Mouse (Mus musculus) liver, adult 2 months (tissue): ENCODE measurements at regions not wholly inside any gene's neighbourhood (a gene's known extent, or its start where the extent isn't known, plus 50 kb on each side); places are given as distances from the start of the nearest gene placed in this dataset.

Source experiments
- DNase-seq: peaks from one replicate; pipeline ENCODE4 v3.0.0-alpha.2; 2011; ENCODE audit warnings: low read depth, low spot score; ENCODE audit errors: extremely low read depth
- H3K27ac ChIP-seq: fragments of 200-500 bp; replicated peaks from 2 replicates; pipeline ENCODE4 v1.5.1; 2012; ENCODE audit warnings: low read depth, mild to moderate bottlenecking, control low read depth, inconsistent platforms, low read length; ENCODE audit not compliant: insufficient read depth
- H3K27me3 ChIP-seq: fragments of 200-500 bp; 2 replicates; pipeline ENCODE4 v1.6.1; 2012; ENCODE audit warnings: mild to moderate bottlenecking, moderate library complexity, low read length, inconsistent platforms; ENCODE audit not compliant: control insufficient read depth, insufficient read depth
- H3K36me3 ChIP-seq: fragments of 200-500 bp; 2 replicates; pipeline ENCODE4 v1.6.1; 2012; ENCODE audit warnings: low read length, inconsistent platforms; ENCODE audit not compliant: control insufficient read depth, insufficient read depth
- H3K4me1 ChIP-seq: fragments of 200-500 bp; 2 replicates; pipeline ENCODE4 v1.6.1; 2011; ENCODE audit warnings: low read length; ENCODE audit not compliant: control insufficient read depth, insufficient read depth
- H3K4me3 ChIP-seq: fragments of 200-500 bp; 2 replicates; pipeline ENCODE4 v1.5.1; 2011; ENCODE audit warnings: low read depth, mild to moderate bottlenecking, control low read depth, low read length, moderate library complexity; ENCODE audit not compliant: insufficient read depth
- H3K79me2 ChIP-seq: fragments of 200-500 bp; 2 replicates; pipeline ENCODE4 v1.6.1; 2012; ENCODE audit warnings: inconsistent platforms, mild to moderate bottlenecking, low read length, moderate library complexity; ENCODE audit not compliant: control insufficient read depth, insufficient read depth
- H3K9ac ChIP-seq: fragments of 200-500 bp; 2 replicates; pipeline ENCODE4 v1.6.1; 2012; ENCODE audit warnings: low read depth, mild to moderate bottlenecking, control low read depth, inconsistent platforms, low read length
- CTCF ChIP-seq: fragments of 200-500 bp; IDR thresholded peaks from 2 replicates; pipeline ENCODE4 v1.5.1; 2011; ENCODE audit warnings: low read depth, low read length, control low read depth
- POLR2A ChIP-seq: fragments of 200-500 bp; IDR thresholded peaks from 2 replicates; pipeline ENCODE4 v1.6.1; 2011; ENCODE audit warnings: low read length, control low read depth; ENCODE audit not compliant: insufficient read depth; ENCODE audit errors: extremely low read depth
- WGBS: fragments of 180-500 bp; shearing (Covaris S2); methylation state at CpG from one replicate; pipeline ENCODE4 v1.1.7; 2018; 5-methylcytosine and 5-hydroxymethylcytosine counted together

GRCm38 (mm10) chr13:69182478-69182877 lies 183.1 kb upstream of the Adcy2 start:
- DNase-seq, result no peak
- Histone ChIP-seq H3K9ac (no peak overlapping the region), H3K4me3 (no peak overlapping the region), H3K79me2 (no peaks in the 10 kb centered on the region), H3K36me3 (no peaks in the 10 kb centered on the region), H3K27me3 (no peaks in the 10 kb centered on the region), H3K27ac (no peak overlapping the region), H3K4me1 (no peaks in the 10 kb centered on the region)
- TF ChIP-seq POLR2A (no peak), CTCF (no peak)
- WGBS, result 81% methylated on average over 3 of the region's 3 CpGs

- no peaks in the 10 kb centered on the region for H3K27me3 ChIP-seq
- no peak for DNase-seq
- 63% methylated on average over 3 of the region's 3 CpGs for WGBS
- H3K36me3 ChIP-seq, result no peaks in the 10 kb centered on the region
- no peak overlapping the region for H3K4me3 ChIP-seq
- no peaks in the 10 kb centered on the region for H3K4me1 ChIP-seq
- H3K79me2 ChIP-seq, result no peaks in the 10 kb centered on the region
- H3K9ac ChIP-seq, result no peak overlapping the region
- TF ChIP-seq CTCF (no peak), POLR2A (no peak)
- no peak overlapping the region for H3K27ac ChIP-seq
These were observed 191.3 kb upstream of the Adcy2 start for GRCm38 (mm10) chr13:69190661-69191060.

DNA sequence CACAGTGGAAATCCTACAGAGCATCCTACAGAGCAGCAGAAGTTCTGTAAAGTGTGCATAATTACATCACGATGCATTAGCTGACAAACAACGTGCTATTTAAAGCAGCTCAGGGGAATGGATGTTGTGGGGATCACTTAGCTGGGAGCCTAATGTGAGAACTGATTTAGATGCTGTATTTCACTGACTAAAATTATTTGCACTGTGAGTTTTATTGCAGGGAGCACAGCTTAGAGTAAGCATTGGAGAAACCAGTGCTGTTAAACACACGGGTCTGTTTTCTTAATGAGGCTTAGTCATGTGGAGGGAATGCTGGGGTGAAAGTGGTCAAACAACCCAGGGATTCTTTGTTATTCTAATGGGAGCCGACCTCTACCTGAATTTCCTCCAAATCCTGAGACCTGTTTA lies 197.1 kb upstream of the Adcy2 start:
- TF ChIP-seq POLR2A, result no peak
- no peak for TF ChIP-seq CTCF

GRCm38 (mm10) chr13:69207741-69208568 lies 208.6 kb upstream of the Adcy2 start:
- Histone ChIP-seq H3K4me3 (no peak overlapping the region), H3K27me3 (no peaks in the 10 kb centered on the region), H3K27ac (no peak overlapping the region), H3K79me2 (no peaks in the 10 kb centered on the region), H3K4me1 (no peaks in the 10 kb centered on the region), H3K36me3 (no peaks in the 10 kb centered on the region), H3K9ac (no peak overlapping the region)
- TF ChIP-seq CTCF, result no peak
- no peak for TF ChIP-seq POLR2A
- DNase-seq, result no peak
- WGBS, result 72% methylated on average over 10 of the region's 10 CpGs

More for the DNA sequence above, 197.1 kb upstream of the Adcy2 start:
- Histone ChIP-seq H3K27me3 (no peaks in the 10 kb centered on the region), H3K27ac (no peak overlapping the region), H3K4me3 (no peak overlapping the region), H3K9ac (no peak overlapping the region), H3K36me3 (no peaks in the 10 kb centered on the region), H3K4me1 (no peaks in the 10 kb centered on the region), H3K79me2 (no peaks in the 10 kb centered on the region)
- no peak for DNase-seq
- 10% methylated on average over 4 of the region's 4 CpGs for WGBS

- Histone ChIP-seq H3K79me2 (no peaks in the 10 kb centered on the region), H3K4me3 (no peak overlapping the region), H3K36me3 (no peaks in the 10 kb centered on the region), H3K9ac (no peak overlapping the region), H3K27me3 (no peaks in the 10 kb centered on the region), H3K4me1 (no peaks in the 10 kb centered on the region), H3K27ac (no peak overlapping the region)
- WGBS, result 82% methylated on average over 4 of the region's 4 CpGs
- no peak for DNase-seq
- no peak for TF ChIP-seq CTCF
- no peak for TF ChIP-seq POLR2A
These were observed 209.2 kb upstream of the Adcy2 start for GRCm38 (mm10) chr13:69208569-69208881.

GRCm38 (mm10) chr13:69216579-69216978 lies 217.2 kb upstream of the Adcy2 start:
- Histone ChIP-seq H3K9ac (no peak overlapping the region), H3K27ac (no peak overlapping the region), H3K4me1 (no peaks in the 10 kb centered on the region), H3K27me3 (no peaks in the 10 kb centered on the region), H3K36me3 (no peaks in the 10 kb centered on the region), H3K4me3 (no peak overlapping the region), H3K79me2 (no peaks in the 10 kb centered on the region)
- 73% methylated on average over 3 of the region's 3 CpGs for WGBS
- DNase-seq, result no peak
- no peak for TF ChIP-seq CTCF
